Mouse (Mus musculus): ENCODE results near the gene Capn12. TPM values are rescaled to one million over a fixed set of nuclear protein-coding genes. Genes with fewer than 3 reads are reported as not detected.

The Capn12 gene
- polyA plus RNA-seq, 1 experiment from 2014 or later, result 0.33 TPM

DNA sequence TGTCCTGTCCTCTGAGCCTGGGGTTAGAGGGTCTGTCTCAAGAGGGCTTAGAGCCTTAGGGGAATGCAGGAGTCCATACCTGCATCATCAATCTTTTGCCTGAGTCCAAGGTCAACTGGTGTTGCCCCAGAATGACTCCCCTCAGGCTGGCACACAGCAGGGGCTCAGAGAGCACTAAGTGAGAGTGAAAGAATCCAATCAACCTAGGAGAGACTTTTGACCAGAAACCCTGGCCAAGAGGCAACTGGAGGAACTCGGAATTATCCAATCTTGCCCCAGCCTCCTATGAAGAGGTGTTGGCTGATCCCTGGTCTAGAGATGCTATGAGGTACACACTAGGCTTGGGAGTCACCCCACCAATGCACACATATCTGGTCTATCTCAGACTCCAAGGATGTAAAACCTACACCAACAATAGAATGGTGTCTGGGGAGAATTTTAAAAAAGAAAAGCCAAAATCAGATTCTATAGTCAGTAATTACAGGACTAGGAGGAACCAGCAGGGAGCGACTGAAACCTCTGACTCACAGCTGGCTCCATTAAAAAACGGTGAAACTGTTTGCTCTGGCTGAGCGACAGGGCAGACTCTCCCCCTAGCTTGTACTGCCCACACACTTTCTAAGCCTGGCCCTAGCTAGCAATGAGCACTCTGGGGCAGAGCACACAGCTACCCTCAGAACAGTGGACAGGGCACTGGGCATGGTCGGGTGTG lies 49.3 kb downstream of the Capn12 start:
- Histone ChIP-seq H3K4me2 (ENCODE audit: low read length) (no peak overlapping the region), H3K4me3 (replicated peaks; ENCODE audit: low read depth, low read length) (no peak overlapping the region), H3K4me1 (ENCODE audit: control insufficient read depth, insufficient read depth, low read length) (no peaks in the 10 kb centered on the region), H3K27ac (replicated peaks; ENCODE audit: low read depth, low read length) (no peak overlapping the region), H3K9me3 (ENCODE audit: control insufficient read depth, low read length) (no peaks in the 10 kb centered on the region), H3K36me3 (ENCODE audit: control insufficient read depth, insufficient read depth, low read length) (no peaks in the 10 kb centered on the region), H3K9ac (replicated peaks; ENCODE audit: low read length) (no peak overlapping the region), H3K27me3 (ENCODE audit: control insufficient read depth, insufficient read depth, low read length) (no peaks in the 10 kb centered on the region)
- ATAC-seq (ENCODE audit: low FRiP score, low TSS enrichment) (no peak), DNase-seq (no peak)
- 75% methylated on average over 5 of the region's 5 CpGs for WGBS

DNA sequence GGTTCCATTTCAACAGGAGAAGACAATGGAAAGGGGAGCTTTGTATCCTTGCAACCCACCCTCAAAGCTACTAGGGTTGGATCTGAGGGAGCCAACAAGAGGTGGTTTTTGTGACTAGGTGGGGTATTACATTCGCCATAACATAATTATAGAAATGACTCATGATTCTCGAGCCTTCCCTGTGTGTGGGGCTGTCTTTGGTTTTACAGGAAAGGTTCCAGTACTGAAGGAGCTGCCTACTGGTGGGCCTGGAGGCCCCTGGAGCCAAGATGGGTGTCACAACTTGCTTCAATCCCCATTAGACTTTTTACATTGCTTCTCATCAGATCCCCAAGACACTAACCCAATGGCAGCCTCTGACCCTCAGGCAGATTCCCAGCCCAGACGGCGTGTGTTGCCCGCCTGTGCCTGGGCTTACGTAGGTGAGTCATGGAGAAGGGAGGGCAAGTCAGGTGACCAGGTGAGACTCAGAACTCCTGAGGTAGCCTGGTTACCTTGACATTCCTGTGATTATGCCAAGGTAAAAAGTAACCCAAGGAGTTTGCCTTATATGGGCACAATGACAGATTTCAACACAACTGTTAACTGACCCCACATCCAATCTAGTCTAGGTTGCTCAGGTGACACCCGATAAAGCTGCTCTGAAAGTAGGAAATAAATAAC lies 49.9 kb downstream of the Capn12 start:
- Histone ChIP-seq H3K4me2 (ENCODE audit: low read length) (no peak overlapping the region), H3K27me3 (ENCODE audit: control insufficient read depth, insufficient read depth, low read length) (no peaks in the 10 kb centered on the region), H3K9ac (replicated peaks; ENCODE audit: low read length) (no peak overlapping the region), H3K4me1 (ENCODE audit: control insufficient read depth, insufficient read depth, low read length) (no peaks in the 10 kb centered on the region), H3K27ac (replicated peaks; ENCODE audit: low read depth, low read length) (no peak overlapping the region), H3K4me3 (replicated peaks; ENCODE audit: low read depth, low read length) (no peak overlapping the region), H3K36me3 (ENCODE audit: control insufficient read depth, insufficient read depth, low read length) (no peaks in the 10 kb centered on the region), H3K9me3 (ENCODE audit: control insufficient read depth, low read length) (no peaks in the 10 kb centered on the region)
- 95% methylated on average over 7 of the region's 7 CpGs for WGBS
- ATAC-seq (ENCODE audit: low FRiP score, low TSS enrichment) (no peak), DNase-seq (no peak)

DNA sequence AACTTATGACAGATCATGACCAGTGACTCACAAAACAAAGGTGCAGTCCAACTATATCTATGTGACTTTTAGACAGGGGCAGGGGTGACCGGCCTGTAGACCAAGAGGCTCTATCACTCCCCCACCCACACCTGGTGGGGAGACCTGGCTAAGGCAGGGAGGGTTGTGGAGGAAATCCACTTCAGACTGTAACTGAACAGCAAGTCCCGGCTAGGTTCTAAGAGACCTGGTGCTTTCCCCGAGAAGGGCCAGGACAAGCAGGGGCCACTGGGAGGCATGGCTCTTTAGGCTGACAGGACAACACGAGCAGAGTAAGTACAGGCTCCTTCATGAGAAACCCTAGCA lies 50.4 kb downstream of the Capn12 start:
- no peak overlapping the region for H3K4me3 ChIP-seq (replicated peaks; ENCODE audit: low read depth, low read length)
- 94% methylated on average over 4 of the region's 4 CpGs for WGBS
- H3K4me1 ChIP-seq (ENCODE audit: control insufficient read depth, insufficient read depth, low read length), result no peaks in the 10 kb centered on the region
- H3K9ac ChIP-seq (replicated peaks; ENCODE audit: low read length), result no peak overlapping the region
- H3K36me3 ChIP-seq (ENCODE audit: control insufficient read depth, insufficient read depth, low read length), result no peaks in the 10 kb centered on the region
- H3K4me2 ChIP-seq (ENCODE audit: low read length), result no peak overlapping the region
- ATAC-seq (ENCODE audit: low FRiP score, low TSS enrichment), result no peak
- H3K27ac ChIP-seq (replicated peaks; ENCODE audit: low read depth, low read length), result no peak overlapping the region
- no peak for DNase-seq
- H3K27me3 ChIP-seq (ENCODE audit: control insufficient read depth, insufficient read depth, low read length), result no peaks in the 10 kb centered on the region
- H3K9me3 ChIP-seq (ENCODE audit: control insufficient read depth, low read length), result no peaks in the 10 kb centered on the region

DNA sequence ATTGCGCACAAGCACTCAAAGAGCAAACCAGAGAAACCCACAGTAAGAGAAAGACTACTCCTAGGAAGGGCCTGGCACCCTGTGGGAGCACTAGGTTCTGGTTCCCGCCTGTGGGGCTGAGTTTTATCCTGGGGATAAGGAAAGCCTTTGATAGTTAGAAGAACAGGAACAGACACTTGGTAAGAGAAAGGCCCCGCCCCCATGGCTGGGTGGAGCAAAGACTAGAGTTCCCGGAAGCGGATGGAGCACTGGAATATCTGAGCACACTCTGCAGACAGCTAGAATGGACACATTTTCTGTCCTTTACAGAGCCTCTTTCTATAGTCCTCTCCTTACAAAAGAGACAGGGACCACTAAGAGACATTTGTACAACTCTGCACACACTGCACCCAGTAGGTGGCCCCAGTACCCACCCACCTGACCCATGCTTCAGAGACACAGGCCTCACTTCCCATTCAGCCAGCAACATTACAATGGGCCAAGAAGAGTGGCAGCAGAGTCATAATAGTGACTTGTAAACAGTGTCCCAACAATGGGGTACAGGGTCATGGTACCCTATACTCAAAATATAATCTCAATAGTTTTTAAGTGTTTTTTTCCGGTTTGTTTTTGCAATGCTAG lies 51.3 kb downstream of the Capn12 start:
- no peaks in the 10 kb centered on the region for H3K9me3 ChIP-seq (ENCODE audit: control insufficient read depth, low read length)
- no peak overlapping the region for H3K4me2 ChIP-seq (ENCODE audit: low read length)
- WGBS, result 82% methylated on average over 6 of the region's 6 CpGs
- no peaks in the 10 kb centered on the region for H3K36me3 ChIP-seq (ENCODE audit: control insufficient read depth, insufficient read depth, low read length)
- no peaks in the 10 kb centered on the region for H3K4me1 ChIP-seq (ENCODE audit: control insufficient read depth, insufficient read depth, low read length)
- ATAC-seq (ENCODE audit: low FRiP score, low TSS enrichment) (no peak), DNase-seq (no peak)
- H3K27ac ChIP-seq (replicated peaks; ENCODE audit: low read depth, low read length), result no peak overlapping the region
- no peaks in the 10 kb centered on the region for H3K27me3 ChIP-seq (ENCODE audit: control insufficient read depth, insufficient read depth, low read length)
- no peak overlapping the region for H3K9ac ChIP-seq (replicated peaks; ENCODE audit: low read length)
- no peak overlapping the region for H3K4me3 ChIP-seq (replicated peaks; ENCODE audit: low read depth, low read length)

DNA sequence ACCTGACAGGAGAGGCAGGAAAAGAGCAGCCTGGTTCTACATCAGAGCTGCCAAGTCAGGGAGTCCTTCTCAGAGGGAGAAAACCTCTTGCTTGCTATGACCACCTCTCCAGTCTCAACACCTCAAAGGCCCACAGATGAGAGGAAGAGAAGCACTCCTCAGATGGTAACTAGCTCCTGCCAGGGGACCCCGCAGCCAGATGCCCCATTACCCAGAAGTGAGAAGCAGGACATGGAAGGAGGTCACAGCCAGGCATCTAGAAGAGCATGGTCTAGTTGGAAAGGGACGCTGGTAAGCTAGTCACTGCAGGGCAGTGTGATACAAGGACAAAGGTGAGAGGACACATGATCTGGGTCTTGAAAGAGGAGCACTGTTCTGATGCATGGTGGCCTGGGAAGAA lies 52.6 kb downstream of the Capn12 start:
- no peaks in the 10 kb centered on the region for H3K27me3 ChIP-seq (ENCODE audit: control insufficient read depth, insufficient read depth, low read length)
- 97% methylated on average over 2 of the region's 2 CpGs for WGBS
- no peaks in the 10 kb centered on the region for H3K4me1 ChIP-seq (ENCODE audit: control insufficient read depth, insufficient read depth, low read length)
- ATAC-seq (ENCODE audit: low FRiP score, low TSS enrichment), result no peak
- no peak overlapping the region for H3K4me3 ChIP-seq (replicated peaks; ENCODE audit: low read depth, low read length)
- H3K27ac ChIP-seq (replicated peaks; ENCODE audit: low read depth, low read length), result no peak overlapping the region
- no peak overlapping the region for H3K4me2 ChIP-seq (ENCODE audit: low read length)
- no peak overlapping the region for H3K9ac ChIP-seq (replicated peaks; ENCODE audit: low read length)
- no peak for DNase-seq
- no peaks in the 10 kb centered on the region for H3K9me3 ChIP-seq (ENCODE audit: control insufficient read depth, low read length)
- no peaks in the 10 kb centered on the region for H3K36me3 ChIP-seq (ENCODE audit: control insufficient read depth, insufficient read depth, low read length)

DNA sequence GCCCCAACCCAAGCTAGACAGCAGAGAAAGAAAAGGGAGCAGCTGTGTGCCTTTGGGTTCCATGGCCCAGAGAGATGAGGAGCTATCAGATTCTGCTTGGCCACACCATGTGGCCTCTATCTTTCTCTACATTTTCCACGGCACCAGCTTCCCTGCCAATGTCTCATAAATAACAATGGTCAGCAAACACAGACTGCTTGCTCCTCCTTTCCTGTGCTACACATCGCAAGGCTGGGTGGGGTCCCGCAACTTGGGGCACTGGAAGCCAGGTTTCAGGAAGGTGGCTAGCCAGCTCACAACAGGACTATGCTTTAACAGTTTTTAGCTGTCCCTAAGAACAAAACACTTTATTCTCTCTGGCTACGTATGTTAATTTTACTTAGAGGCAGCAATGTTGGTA lies 55.6 kb downstream of the Capn12 start:
- Histone ChIP-seq H3K36me3 (ENCODE audit: control insufficient read depth, insufficient read depth, low read length) (no peaks in the 10 kb centered on the region), H3K4me3 (replicated peaks; ENCODE audit: low read depth, low read length) (no peak overlapping the region), H3K9me3 (ENCODE audit: control insufficient read depth, low read length) (no peaks in the 10 kb centered on the region), H3K4me1 (ENCODE audit: control insufficient read depth, insufficient read depth, low read length) (no peaks in the 10 kb centered on the region), H3K27me3 (ENCODE audit: control insufficient read depth, insufficient read depth, low read length) (no peaks in the 10 kb centered on the region), H3K4me2 (ENCODE audit: low read length) (no peak overlapping the region), H3K27ac (replicated peaks; ENCODE audit: low read depth, low read length) (peak overlapping the region; percentile 52; the same call in 1 of the 2 replicates), H3K9ac (replicated peaks; ENCODE audit: low read length) (no peak overlapping the region)
- WGBS, result 58% methylated on average over 4 of the region's 4 CpGs
- DNase-seq (no peak), ATAC-seq (ENCODE audit: low FRiP score, low TSS enrichment) (no peak)

DNA sequence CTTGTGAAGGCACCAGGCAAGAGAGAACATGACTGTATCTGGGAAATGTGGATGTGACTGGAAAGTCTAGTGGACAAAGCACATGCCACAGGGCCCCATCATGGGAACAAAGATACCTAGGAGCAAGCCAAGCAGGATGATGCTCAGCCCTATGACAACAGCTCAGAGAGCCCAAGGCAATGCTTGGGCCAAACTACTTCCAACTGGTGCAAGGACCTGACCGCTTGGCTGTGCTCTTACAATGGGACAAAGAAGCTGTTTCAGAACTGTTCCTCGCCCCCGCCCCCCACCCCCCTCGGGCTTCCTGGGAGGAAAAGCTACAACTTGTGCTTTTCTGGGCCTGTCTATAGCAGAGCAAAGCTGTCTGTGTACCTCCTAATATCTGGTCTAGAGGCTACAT lies 57.4 kb downstream of the Capn12 start:
- no peak for DNase-seq
- H3K27me3 ChIP-seq (ENCODE audit: control insufficient read depth, insufficient read depth, low read length), result no peaks in the 10 kb centered on the region
- 62% methylated on average over 4 of the region's 4 CpGs for WGBS
- no peaks in the 10 kb centered on the region for H3K9me3 ChIP-seq (ENCODE audit: control insufficient read depth, low read length)
- no peak for ATAC-seq (ENCODE audit: low FRiP score, low TSS enrichment)
- no peak overlapping the region for H3K4me3 ChIP-seq (replicated peaks; ENCODE audit: low read depth, low read length)
- H3K4me1 ChIP-seq (ENCODE audit: control insufficient read depth, insufficient read depth, low read length), result no peaks in the 10 kb centered on the region
- no peak overlapping the region for H3K4me2 ChIP-seq (ENCODE audit: low read length)
- H3K27ac ChIP-seq (replicated peaks; ENCODE audit: low read depth, low read length), result no peak overlapping the region
- H3K9ac ChIP-seq (replicated peaks; ENCODE audit: low read length), result no peak overlapping the region
- H3K36me3 ChIP-seq (ENCODE audit: control insufficient read depth, insufficient read depth, low read length), result no peaks in the 10 kb centered on the region

DNA sequence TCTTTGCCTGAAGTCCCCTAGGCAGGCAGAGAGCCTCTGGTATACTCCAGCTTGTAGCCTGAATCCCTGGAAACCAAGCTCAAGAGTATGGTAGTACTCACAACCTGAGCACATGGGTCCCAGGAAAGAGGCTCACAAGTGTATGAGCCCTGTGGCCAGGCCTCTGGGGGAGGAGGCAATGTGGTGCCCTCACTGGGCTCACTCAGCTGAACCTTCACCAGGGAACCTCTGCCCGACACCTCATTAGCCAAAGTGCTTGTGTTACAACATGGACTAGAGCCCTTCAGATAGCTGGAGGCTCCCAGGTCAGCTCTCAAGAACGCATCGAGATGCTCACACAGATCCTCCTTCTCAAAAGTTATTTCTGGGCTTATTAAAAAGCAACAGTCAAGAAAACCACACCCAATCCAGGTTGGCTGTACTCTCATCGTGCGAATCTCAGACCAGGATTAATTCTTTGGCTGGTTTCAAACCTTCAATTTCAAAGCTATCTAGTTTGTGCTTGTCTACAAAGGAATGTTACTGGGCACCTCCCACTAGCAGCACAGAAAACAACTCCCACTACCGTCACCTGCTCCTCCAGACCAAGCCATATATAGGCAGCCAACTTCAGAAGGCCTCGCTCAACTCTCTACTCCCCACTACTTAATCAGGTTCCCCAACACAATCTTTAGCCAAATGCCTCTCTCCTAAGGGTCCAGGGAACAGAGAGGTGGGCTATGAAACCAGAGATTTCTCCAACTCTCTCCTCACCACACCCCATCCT lies 58.4 kb downstream of the Capn12 start:
- H3K9ac ChIP-seq (replicated peaks; ENCODE audit: low read length), result no peak overlapping the region
- WGBS, result 95% methylated on average over 7 of the region's 7 CpGs
- no peaks in the 10 kb centered on the region for H3K27me3 ChIP-seq (ENCODE audit: control insufficient read depth, insufficient read depth, low read length)
- no peaks in the 10 kb centered on the region for H3K36me3 ChIP-seq (ENCODE audit: control insufficient read depth, insufficient read depth, low read length)
- no peak overlapping the region for H3K4me3 ChIP-seq (replicated peaks; ENCODE audit: low read depth, low read length)
- no peak for ATAC-seq (ENCODE audit: low FRiP score, low TSS enrichment)
- no peaks in the 10 kb centered on the region for H3K4me1 ChIP-seq (ENCODE audit: control insufficient read depth, insufficient read depth, low read length)
- H3K4me2 ChIP-seq (ENCODE audit: low read length), result no peak overlapping the region
- no peak overlapping the region for H3K27ac ChIP-seq (replicated peaks; ENCODE audit: low read depth, low read length)
- no peaks in the 10 kb centered on the region for H3K9me3 ChIP-seq (ENCODE audit: control insufficient read depth, low read length)
- DNase-seq, result no peak
